Comparison of ENCODE assay signal across 31 mouse cellular contexts in the genomic region with DNA sequence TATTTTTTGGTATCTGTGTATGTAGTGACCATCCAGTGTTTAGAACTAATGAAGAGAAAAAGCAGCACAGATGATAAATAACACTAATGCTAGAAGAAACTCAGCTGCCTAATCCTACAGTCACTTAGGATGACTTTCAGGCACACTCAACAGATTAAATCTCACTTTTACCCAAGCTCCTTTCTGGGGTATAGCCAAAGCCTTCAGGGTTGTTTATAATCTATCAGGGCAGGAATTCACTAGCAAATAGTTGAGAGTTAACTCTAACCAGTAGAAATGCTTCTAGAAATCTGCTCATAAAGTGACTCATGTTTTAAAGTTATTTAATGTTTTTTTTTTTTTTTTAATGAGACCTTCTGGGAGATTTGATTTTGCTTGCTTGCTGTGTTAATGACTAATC. TPM values are rescaled to one million over a fixed set of nuclear protein-coding genes. Genes with fewer than 3 reads are reported as not detected.
"Had no signal": no experiment of that assay in that cellular context is flagged by ENCODE, and none has a peak within 500 bp of the region (broad histone marks: within the 10 kb centered on the region; RNA-seq: fewer than 3 reads in every experiment).

No protein-coding gene starts in this region.

- H3K4me2 ChIP-seq: heart, embryonic 11.5 days; heart, embryonic 13.5 days; heart, embryonic 15.5 days; hindbrain, embryonic 13.5 days; hindbrain, embryonic 15.5 days; kidney, embryonic 15.5 days; limb, embryonic 13.5 days; limb, embryonic 15.5 days had no signal

- H3K9ac ChIP-seq: heart, embryonic 13.5 days; heart, embryonic 15.5 days; hindbrain, embryonic 13.5 days; hindbrain, embryonic 15.5 days; kidney, embryonic 15.5 days; limb, embryonic 13.5 days; limb, embryonic 15.5 days had no signal

- H3K4me3 ChIP-seq: heart, adult 2 months; heart, embryonic 13.5 days; heart, embryonic 15.5 days; hindbrain, embryonic 13.5 days; hindbrain, embryonic 15.5 days; kidney, embryonic 15.5 days; limb, embryonic 13.5 days; limb, embryonic 15.5 days had no signal

- H3K27ac ChIP-seq: heart, adult 2 months; heart, embryonic 13.5 days; heart, embryonic 15.5 days; hindbrain, embryonic 13.5 days; hindbrain, embryonic 15.5 days; hindbrain, postnatal 0 days; kidney, embryonic 15.5 days; kidney, postnatal 0 days; limb, embryonic 13.5 days; limb, embryonic 15.5 days had no signal

- H3K36me3 ChIP-seq: heart, embryonic 13.5 days; heart, embryonic 15.5 days; hindbrain, embryonic 13.5 days; hindbrain, embryonic 15.5 days; kidney, embryonic 15.5 days; limb, embryonic 13.5 days; limb, embryonic 15.5 days had no signal

- ATAC-seq: hindbrain, postnatal 0 days; intestine, embryonic 16.5 days had no signal

- H3K4me1 ChIP-seq: heart, embryonic 13.5 days; heart, embryonic 15.5 days; hindbrain, embryonic 13.5 days; hindbrain, embryonic 15.5 days; kidney, embryonic 15.5 days; limb, embryonic 13.5 days; limb, embryonic 15.5 days had no signal

- DNase-seq: gastrocnemius, postnatal 14 days; gastrocnemius, postnatal 36 days; heart, adult 11 months; heart, adult 2 months; heart, postnatal 14 days; heart, postnatal 36 days; kidney, adult 11 months; kidney, adult 2 months; kidney, adult 9 months; kidney, postnatal 14 days; kidney, postnatal 36 days; layer of hippocampus, adult 9-11 months; layer of hippocampus, postnatal 36 days; left cerebral cortex, postnatal 4 days had no signal

- H3K9me3 ChIP-seq: heart, embryonic 13.5 days; heart, embryonic 15.5 days; hindbrain, embryonic 13.5 days; hindbrain, embryonic 15.5 days; kidney, embryonic 15.5 days; limb, embryonic 13.5 days; limb, embryonic 15.5 days had no signal

- H3K27me3 ChIP-seq: heart, embryonic 13.5 days; heart, embryonic 15.5 days; hindbrain, embryonic 13.5 days; hindbrain, embryonic 15.5 days; kidney, embryonic 15.5 days; limb, embryonic 13.5 days; limb, embryonic 15.5 days had no signal

RNA-seq across cellular contexts. Expression of gene Ptchd1, which starts 43.8 kb away (rescaled TPM):
- polyA plus RNA-seq: large intestine, adult 2 months had no signal

RNA-seq across cellular contexts. Expression of gene Gm15155, which starts 44.8 kb away (rescaled TPM):
- polyA plus RNA-seq: gonadal fat pad, adult 2 months; heart, adult 2 months; heart, embryonic 11.5 days; heart, embryonic 13.5 days; heart, embryonic 15.5 days; heart, postnatal 0 days; hindbrain, embryonic 11.5 days; hindbrain, embryonic 13.5 days; intestine, embryonic 14.5 days; intestine, embryonic 16.5 days; kidney, adult 2 months; kidney, embryonic 15.5 days; kidney, postnatal 0 days; large intestine, adult 2 months; limb, embryonic 11.5 days; limb, embryonic 13.5 days; limb, embryonic 15.5 days had no signal
